Mouse (Mus musculus): ENCODE measurements around the gene Olfr353. TPM values are rescaled to one million over a fixed set of nuclear protein-coding genes. Genes with fewer than 3 reads are reported as not detected.

Olfr353 gene
- not detected in 2 replicates for polyA plus RNA-seq (2015; fragmentation: Nextera tagmentation; extraction: Ambion mirVana)

GRCm38 (mm10) chr2:36892836-36893235 is at the start of gene Olfr353:
Gene Olfr353, minus strand, starts transcription at chr2:36892936.
- Histone ChIP-seq H3K4me1 (replicated peaks; ENCODE audit: control insufficient read depth, insufficient read depth, low read length) (no peaks in the 10 kb centered on the region), H3K9ac (replicated peaks; ENCODE audit: low read depth, low read length) (no peak within 1 kb of the TSS), H3K36me3 (ENCODE audit: control insufficient read depth, insufficient read depth) (no peaks in the 10 kb centered on the region), H3K4me2 (ENCODE audit: low read length) (no peak within 1 kb of the TSS), H3K27ac (ENCODE audit: low read length) (no peak within 1 kb of the TSS), H3K27me3 (replicated peaks; ENCODE audit: control insufficient read depth, insufficient read depth, low read length) (no peaks in the 10 kb centered on the region), H3K4me3 (replicated peaks; ENCODE audit: low read length) (no peak within 1 kb of the TSS), H3K9me3 (ENCODE audit: control insufficient read depth, low read length) (peaks cover 14% of the 10 kb centered on the region; the same call in 1 of the 2 replicates)
- ATAC-seq = no peak

- 86% methylated on average over 2 of the region's 2 CpGs for WGBS
- no peak within 1 kb of the TSS for H3K4me2 ChIP-seq (ENCODE audit: low read length)
- H3K9me3 ChIP-seq (ENCODE audit: control insufficient read depth, low read length) = peaks cover 5% of the 10 kb centered on the region
- no peak within 1 kb of the TSS for H3K4me3 ChIP-seq (replicated peaks; ENCODE audit: low read length)
- no peak for ATAC-seq
- H3K27me3 ChIP-seq (replicated peaks; ENCODE audit: control insufficient read depth, insufficient read depth, low read length) = no peaks in the 10 kb centered on the region
- H3K9ac ChIP-seq (replicated peaks; ENCODE audit: low read depth, low read length) = no peak within 1 kb of the TSS
- H3K36me3 ChIP-seq (ENCODE audit: control insufficient read depth, insufficient read depth) = no peaks in the 10 kb centered on the region
- H3K27ac ChIP-seq (ENCODE audit: low read length) = no peak within 1 kb of the TSS
- H3K4me1 ChIP-seq (replicated peaks; ENCODE audit: control insufficient read depth, insufficient read depth, low read length) = no peaks in the 10 kb centered on the region
Measured at GRCm38 (mm10) chr2:36936821-36937220, 44.1 kb upstream of the Olfr353 start, which contains the start of gene Olfr356. Gene Olfr356, plus strand, starts transcription at chr2:36937121.

- H3K27me3 ChIP-seq (replicated peaks; ENCODE audit: control insufficient read depth, insufficient read depth, low read length) = no peaks in the 10 kb centered on the region
- H3K36me3 ChIP-seq (ENCODE audit: control insufficient read depth, insufficient read depth) = no peaks in the 10 kb centered on the region
- H3K4me3 ChIP-seq (replicated peaks; ENCODE audit: low read length) = no peak within 1 kb of the TSS
- H3K4me1 ChIP-seq (replicated peaks; ENCODE audit: control insufficient read depth, insufficient read depth, low read length) = no peaks in the 10 kb centered on the region
- H3K9me3 ChIP-seq (ENCODE audit: control insufficient read depth, low read length) = no peaks in the 10 kb centered on the region; the same call in 1 of the 2 replicates
- H3K27ac ChIP-seq (ENCODE audit: low read length) = no peak within 1 kb of the TSS
- no peak within 1 kb of the TSS for H3K4me2 ChIP-seq (ENCODE audit: low read length)
- no peak within 1 kb of the TSS for H3K9ac ChIP-seq (replicated peaks; ENCODE audit: low read depth, low read length)
- ATAC-seq = no peak
Measured at GRCm38 (mm10) chr2:36928797-36929196, 36.1 kb upstream of the Olfr353 start, which contains the start of gene Olfr355. Gene Olfr355, minus strand, starts transcription at chr2:36928897.

- Histone ChIP-seq H3K27ac (ENCODE audit: low read length) (no peak within 1 kb of the TSS), H3K4me3 (replicated peaks; ENCODE audit: low read length) (no peak within 1 kb of the TSS), H3K27me3 (replicated peaks; ENCODE audit: control insufficient read depth, insufficient read depth, low read length) (no peaks in the 10 kb centered on the region), H3K4me2 (ENCODE audit: low read length) (no peak within 1 kb of the TSS), H3K4me1 (replicated peaks; ENCODE audit: control insufficient read depth, insufficient read depth, low read length) (no peaks in the 10 kb centered on the region), H3K9ac (replicated peaks; ENCODE audit: low read depth, low read length) (no peak within 1 kb of the TSS), H3K9me3 (ENCODE audit: control insufficient read depth, low read length) (peaks cover 10% of the 10 kb centered on the region; the same call in 1 of the 2 replicates), H3K36me3 (ENCODE audit: control insufficient read depth, insufficient read depth) (no peaks in the 10 kb centered on the region)
- no peak for ATAC-seq
Measured at GRCm38 (mm10) chr2:36905380-36905779, 12.6 kb upstream of the Olfr353 start, which contains the start of gene Olfr354. Gene Olfr354, plus strand, starts transcription at chr2:36905680.

GRCm38 (mm10) chr2:36897114-36897513 is 4.4 kb upstream of the Olfr353 start:
- H3K27me3 ChIP-seq (replicated peaks; ENCODE audit: control insufficient read depth, insufficient read depth, low read length) = no peaks in the 10 kb centered on the region
- H3K4me1 ChIP-seq (replicated peaks; ENCODE audit: control insufficient read depth, insufficient read depth, low read length) = no peaks in the 10 kb centered on the region
- ATAC-seq = no peak
- H3K9me3 ChIP-seq (ENCODE audit: control insufficient read depth, low read length) = 0 out of 2 replicates have a peak, but pooled peaks cover 12% of the 10 kb centered on the region
- H3K9ac ChIP-seq (replicated peaks; ENCODE audit: low read depth, low read length) = no peak overlapping the region
- H3K36me3 ChIP-seq (ENCODE audit: control insufficient read depth, insufficient read depth) = no peaks in the 10 kb centered on the region
- H3K4me3 ChIP-seq (replicated peaks; ENCODE audit: low read length) = no peak overlapping the region
- H3K4me2 ChIP-seq (ENCODE audit: low read length) = no peak overlapping the region
- no peak overlapping the region for H3K27ac ChIP-seq (ENCODE audit: low read length)

GRCm38 (mm10) chr2:36868160-36868559 is 24.6 kb downstream of the Olfr353 start, which contains the start of gene Olfr352:
Gene Olfr352, plus strand, starts transcription at chr2:36868460.
- H3K9ac ChIP-seq (replicated peaks; ENCODE audit: low read depth, low read length) = no peak within 1 kb of the TSS
- no peak within 1 kb of the TSS for H3K4me3 ChIP-seq (replicated peaks; ENCODE audit: low read length)
- H3K27ac ChIP-seq (ENCODE audit: low read length) = no peak within 1 kb of the TSS
- WGBS = 84% methylated on average over 1 of the region's 1 CpGs
- no peaks in the 10 kb centered on the region for H3K27me3 ChIP-seq (replicated peaks; ENCODE audit: control insufficient read depth, insufficient read depth, low read length)
- H3K36me3 ChIP-seq (ENCODE audit: control insufficient read depth, insufficient read depth) = no peaks in the 10 kb centered on the region
- H3K9me3 ChIP-seq (ENCODE audit: control insufficient read depth, low read length) = peaks cover 17% of the 10 kb centered on the region; the same call in 1 of the 2 replicates
- no peak within 1 kb of the TSS for H3K4me2 ChIP-seq (ENCODE audit: low read length)
- ATAC-seq = no peak
- no peaks in the 10 kb centered on the region for H3K4me1 ChIP-seq (replicated peaks; ENCODE audit: control insufficient read depth, insufficient read depth, low read length)

- Histone ChIP-seq H3K27ac (ENCODE audit: low read length) (no peak within 1 kb of the TSS), H3K4me3 (replicated peaks; ENCODE audit: low read length) (no peak within 1 kb of the TSS)
Measured at GRCm38 (mm10) chr2:36862560-36862959, 30.2 kb downstream of the Olfr353 start, which contains the start of gene Olfr351. Gene Olfr351, minus strand, starts transcription at chr2:36862660.

GRCm38 (mm10) chr2:36846010-36846409 is 46.7 kb downstream of the Olfr353 start, which contains the start of gene Olfr350:
Gene Olfr350, plus strand, starts transcription at chr2:36846310.
- no peaks in the 10 kb centered on the region for H3K4me1 ChIP-seq (replicated peaks; ENCODE audit: control insufficient read depth, insufficient read depth, low read length)
- no peak within 1 kb of the TSS for H3K4me3 ChIP-seq (replicated peaks; ENCODE audit: low read length)
- H3K27me3 ChIP-seq (replicated peaks; ENCODE audit: control insufficient read depth, insufficient read depth, low read length) = no peaks in the 10 kb centered on the region
- 93% methylated on average over 1 of the region's 1 CpGs for WGBS
- peaks cover 9% of the 10 kb centered on the region for H3K9me3 ChIP-seq (ENCODE audit: control insufficient read depth, low read length)
- ATAC-seq = no peak
- no peak within 1 kb of the TSS for H3K4me2 ChIP-seq (ENCODE audit: low read length)
- H3K36me3 ChIP-seq (ENCODE audit: control insufficient read depth, insufficient read depth) = no peaks in the 10 kb centered on the region
- no peak within 1 kb of the TSS for H3K27ac ChIP-seq (ENCODE audit: low read length)
- H3K9ac ChIP-seq (replicated peaks; ENCODE audit: low read depth, low read length) = no peak within 1 kb of the TSS

More at GRCm38 (mm10) chr2:36862560-36862959, 30.2 kb downstream of the Olfr353 start, which contains the start of gene Olfr351:
- no peak within 1 kb of the TSS for H3K9ac ChIP-seq (replicated peaks; ENCODE audit: low read depth, low read length)
- no peak within 1 kb of the TSS for H3K4me2 ChIP-seq (ENCODE audit: low read length)
- H3K9me3 ChIP-seq (ENCODE audit: control insufficient read depth, low read length) = peaks cover 15% of the 10 kb centered on the region
- ATAC-seq = no peak
- H3K4me1 ChIP-seq (replicated peaks; ENCODE audit: control insufficient read depth, insufficient read depth, low read length) = no peaks in the 10 kb centered on the region
- WGBS = 67% methylated on average over 1 of the region's 1 CpGs
- H3K36me3 ChIP-seq (ENCODE audit: control insufficient read depth, insufficient read depth) = no peaks in the 10 kb centered on the region
- H3K27me3 ChIP-seq (replicated peaks; ENCODE audit: control insufficient read depth, insufficient read depth, low read length) = no peaks in the 10 kb centered on the region

Measured in forebrain, embryonic 16.5 days (tissue).